Mouse (Mus musculus): ENCODE measurements around the gene Ech1. TPM values are rescaled to one million over a fixed set of nuclear protein-coding genes. Genes with fewer than 3 reads are reported as not detected.

Ech1 gene
- polyA plus RNA-seq, 1 experiment from 2014 or later, result 201 TPM

Other genes starting within 250 kb of the Ech1 start
- gene Samd4b, start 227.1 kb upstream of the Ech1 start, polyA plus RNA-seq (2015; fragmentation: Nextera tagmentation; extraction: Ambion mirVana), result 2.5 and 3.5 TPM in 2 replicates
- 16.4 and 17.5 TPM in 2 replicates for gene Pak4, start 227.0 kb upstream of the Ech1 start, polyA plus RNA-seq (2015; fragmentation: Nextera tagmentation; extraction: Ambion mirVana)
- not detected in 2 replicates for gene Acp7, start 193.9 kb upstream of the Ech1 start, polyA plus RNA-seq (2015; fragmentation: Nextera tagmentation; extraction: Ambion mirVana)
- gene Fbxo27, start 132.4 kb upstream of the Ech1 start, polyA plus RNA-seq (2015; fragmentation: Nextera tagmentation; extraction: Ambion mirVana), result 0.29 and 0.34 TPM in 2 replicates
- 1.0 and 1.3 TPM in 2 replicates for gene Fbxo17, start 108.4 kb upstream of the Ech1 start, polyA plus RNA-seq (2015; fragmentation: Nextera tagmentation; extraction: Ambion mirVana)
- 73.3 and 73.7 TPM in 2 replicates for gene Mrps12, start 83.4 kb upstream of the Ech1 start, polyA plus RNA-seq (2015; fragmentation: Nextera tagmentation; extraction: Ambion mirVana)
- gene Sars2, start 83.2 kb upstream of the Ech1 start, polyA plus RNA-seq (2015; fragmentation: Nextera tagmentation; extraction: Ambion mirVana), result 10.5 and 11.2 TPM in 2 replicates
- not detected in 2 replicates for gene Ccer2, start 69.0 kb upstream of the Ech1 start, polyA plus RNA-seq (2015; fragmentation: Nextera tagmentation; extraction: Ambion mirVana)
- 24.1 and 28.0 TPM in 2 replicates for gene Sirt2, start 58.5 kb upstream of the Ech1 start, polyA plus RNA-seq (2015; fragmentation: Nextera tagmentation; extraction: Ambion mirVana)
- gene Nfkbib, start 57.7 kb upstream of the Ech1 start, polyA plus RNA-seq (2015; fragmentation: Nextera tagmentation; extraction: Ambion mirVana), result 29.3 TPM in 2 replicates
- 8.1 and 8.7 TPM in 2 replicates for gene Rinl, start 36.2 kb upstream of the Ech1 start, polyA plus RNA-seq (2015; fragmentation: Nextera tagmentation; extraction: Ambion mirVana)
- gene Hnrnpl, start 16.7 kb upstream of the Ech1 start, polyA plus RNA-seq (2015; fragmentation: Nextera tagmentation; extraction: Ambion mirVana), result 69.0 and 80.7 TPM in 2 replicates
- 6.2 and 22.3 TPM in 2 replicates for gene Lgals4, start 8.6 kb downstream of the Ech1 start, polyA plus RNA-seq (2015; fragmentation: Nextera tagmentation; extraction: Ambion mirVana)
- gene Lgals7, start 38.6 kb downstream of the Ech1 start, polyA plus RNA-seq (2015; fragmentation: Nextera tagmentation; extraction: Ambion mirVana), result 0.16 and 0.19 TPM in 2 replicates
- gene Capn12, start 56.2 kb downstream of the Ech1 start, polyA plus RNA-seq (2015; fragmentation: Nextera tagmentation; extraction: Ambion mirVana), result 0.09 and 0.12 TPM in 2 replicates
- 130 and 137 TPM in 2 replicates for gene Actn4, start 137.1 kb downstream of the Ech1 start, polyA plus RNA-seq (2015; fragmentation: Nextera tagmentation; extraction: Ambion mirVana)
- 195 and 205 TPM in 2 replicates for gene Eif3k, start 156.6 kb downstream of the Ech1 start, polyA plus RNA-seq (2015; fragmentation: Nextera tagmentation; extraction: Ambion mirVana)
- 28.3 and 30.2 TPM in 2 replicates for gene Map4k1, start 156.8 kb downstream of the Ech1 start, polyA plus RNA-seq (2015; fragmentation: Nextera tagmentation; extraction: Ambion mirVana)